Mouse (Mus musculus) heart, embryonic 16.5 days (tissue): Measurements from ENCODE around the gene Gm7271. TPM values are rescaled to one million over a fixed set of nuclear protein-coding genes. Genes with fewer than 3 reads are reported as not detected.

Experiments
- ATAC-seq: fragments of 200-750 bp; cut with Nextera tagmentation; replicated peaks from 2 replicates; pipeline ENCODE4 v1.8.0; 2017; ENCODE audit warnings: moderate number of reproducible peaks; ENCODE audit not compliant: insufficient read depth, low FRiP score; ENCODE audit errors: extremely low read depth
- H3K27ac ChIP-seq: fragments of 300-500 bp; sonication (generic); 2 replicates; pipeline ENCODE4 v1.5.1; 2014; ENCODE audit warnings: mild to moderate bottlenecking, low read length, control low read depth, moderate library complexity
- H3K27me3 ChIP-seq: fragments of 300-500 bp; sonication (generic); 2 replicates; pipeline ENCODE4 v1.6.1; 2014; ENCODE audit warnings: low read length, mixed read lengths; ENCODE audit not compliant: control insufficient read depth, insufficient read depth
- H3K36me3 ChIP-seq: fragments of 300-500 bp; sonication (generic); 2 replicates; pipeline ENCODE4 v1.6.1; 2014; ENCODE audit not compliant: control insufficient read depth, insufficient read depth
- H3K4me1 ChIP-seq: fragments of 300-500 bp; sonication (generic); 2 replicates; pipeline ENCODE4 v1.6.1; 2014; ENCODE audit warnings: low read length, mixed read lengths; ENCODE audit not compliant: control insufficient read depth, insufficient read depth
- H3K4me2 ChIP-seq: fragments of 300-500 bp; sonication (generic); 2 replicates; pipeline ENCODE4 v1.6.1; 2014; ENCODE audit warnings: low read depth, mild to moderate bottlenecking, control low read depth, low read length
- H3K4me3 ChIP-seq: fragments of 300-500 bp; sonication (generic); 2 replicates; pipeline ENCODE4 v1.5.1; 2014; ENCODE audit warnings: mild to moderate bottlenecking, control low read depth, low read length
- H3K9ac ChIP-seq: fragments of 300-500 bp; sonication (generic); 2 replicates; pipeline ENCODE4 v1.6.1; 2014; ENCODE audit warnings: low read length, control low read depth
- H3K9me3 ChIP-seq: fragments of 300-500 bp; sonication (generic); replicated peaks from 2 replicates; pipeline ENCODE4 v1.6.1; 2016; ENCODE audit warnings: low read length; ENCODE audit not compliant: control insufficient read depth
- WGBS: fragments of 180-500 bp; shearing (Covaris S2); extraction: QIAGEN DNeasy Blood & Tissue Kit; methylation state at CpG from one replicate; pipeline ENCODE4 v1.1.7; 2014; 5-methylcytosine and 5-hydroxymethylcytosine counted together
- polyA plus RNA-seq: library from polyadenylated mRNA; unstranded; fragments of >200 nt; fragmentation: Nextera tagmentation; extraction: Ambion mirVana; gene quantifications from 2 replicates; pipeline ENCODE4 v1.2.1, GENCODE M21; 2015

Gene Gm7271
- polyA plus RNA-seq, 1 experiment from 2014 or later: not detected

- Histone ChIP-seq H3K9me3 (no peaks in the 10 kb centered on the region), H3K4me2 (no peak overlapping the region), H3K36me3 (peaks cover 38% of the 10 kb centered on the region), H3K9ac (no peak overlapping the region), H3K27ac (no peak overlapping the region), H3K4me3 (no peak overlapping the region), H3K27me3 (no peaks in the 10 kb centered on the region), H3K4me1 (no peaks in the 10 kb centered on the region)
- WGBS: 85% methylated on average over 8 of the region's 8 CpGs
- ATAC-seq: no peak
Measured at GRCm38 (mm10) chr5:76543200-76543599, 59.4 kb downstream of the Gm7271 start.

- H3K4me3 ChIP-seq: no peak overlapping the region
- no peak for ATAC-seq
Measured at GRCm38 (mm10) chr5:76550426-76550825, 66.6 kb downstream of the Gm7271 start.

GRCm38 (mm10) chr5:76565321-76565720 is 81.5 kb downstream of the Gm7271 start:
- Histone ChIP-seq H3K36me3 (peaks cover 37% of the 10 kb centered on the region), H3K27me3 (no peaks in the 10 kb centered on the region), H3K27ac (no peak overlapping the region), H3K4me3 (no peak overlapping the region), H3K9me3 (no peaks in the 10 kb centered on the region), H3K4me1 (no peaks in the 10 kb centered on the region), H3K9ac (no peak overlapping the region), H3K4me2 (no peak overlapping the region)
- WGBS: 39% methylated on average over 3 of the region's 3 CpGs
- ATAC-seq: no peak

More at GRCm38 (mm10) chr5:76550426-76550825, 66.6 kb downstream of the Gm7271 start:
- WGBS: 47% methylated on average over 8 of the region's 8 CpGs
- H3K9ac ChIP-seq: no peak overlapping the region
- H3K27ac ChIP-seq: no peak overlapping the region
- H3K4me1 ChIP-seq: no peaks in the 10 kb centered on the region
- no peaks in the 10 kb centered on the region for H3K9me3 ChIP-seq
- H3K36me3 ChIP-seq: peaks cover 5% of the 10 kb centered on the region
- H3K4me2 ChIP-seq: no peak overlapping the region
- no peaks in the 10 kb centered on the region for H3K27me3 ChIP-seq

Other genes with a start within 250 kb of the Gm7271 start
- gene Clock, start 179.2 kb upstream of the Gm7271 start, polyA plus RNA-seq: 9.7 and 9.8 TPM in 2 replicates
- gene Pdcl2, start 152.9 kb upstream of the Gm7271 start, polyA plus RNA-seq: not detected in 2 replicates
- not detected in 2 replicates for gene Nmu, start 120.3 kb upstream of the Gm7271 start, polyA plus RNA-seq
- 21.4 and 23.7 TPM in 2 replicates for gene Exoc1, start 45.3 kb downstream of the Gm7271 start, polyA plus RNA-seq
- gene Cep135, start 104.7 kb downstream of the Gm7271 start, polyA plus RNA-seq: 4.7 and 4.9 TPM in 2 replicates
- 31.6 and 37.4 TPM in 2 replicates for gene C530008M17Rik, start 172.5 kb downstream of the Gm7271 start, polyA plus RNA-seq